Mouse (Mus musculus): ENCODE measurements around the gene Chst13. TPM values are rescaled to one million over a fixed set of nuclear protein-coding genes. Genes with fewer than 3 reads are reported as not detected.

Chst13 gene
- polyA plus RNA-seq, 1 experiment = 1.1 TPM

- Histone ChIP-seq H3K27me3 (ENCODE audit: control insufficient read depth, insufficient read depth, low read length) (no peaks in the 10 kb centered on the region), H3K36me3 (ENCODE audit: control insufficient read depth, insufficient read depth, low read length) (no peaks in the 10 kb centered on the region), H3K4me3 (ENCODE audit: extremely low read depth, insufficient read depth, insufficient read length) (no peak overlapping the region), H3K27ac (ENCODE audit: insufficient read depth, low read length) (no peak overlapping the region), H3K4me1 (ENCODE audit: control insufficient read depth, insufficient read depth, insufficient read length) (no peaks in the 10 kb centered on the region)
- no peak for TF ChIP-seq POLR2A (IDR thresholded peaks at IDR 0.05; ENCODE audit: low read depth, low read length)
- TF ChIP-seq CTCF (IDR thresholded peaks at IDR 0.05; ENCODE audit: extremely low read depth, insufficient read depth, insufficient read length, insufficient replicate concordance) = no peak
- DNase-seq (ENCODE audit: low read depth in 1 of 2, low spot score in 2 of 2) = no peak
- 54% methylated on average over 3 of the region's 3 CpGs for WGBS
Observed at GRCm38 (mm10) chr6:90334244-90334643, 9.3 kb upstream of the Chst13 start.

GRCm38 (mm10) chr6:90332561-90333425 is 7.8 kb upstream of the Chst13 start, which contains the start of gene Uroc1:
Gene Uroc1, plus strand, starts transcription at chr6:90333284.
- H3K27me3 ChIP-seq (ENCODE audit: control insufficient read depth, insufficient read depth, low read length) = no peaks in the 10 kb centered on the region
- no peak for DNase-seq (ENCODE audit: low read depth in 1 of 2, low spot score in 2 of 2)
- TF ChIP-seq POLR2A (IDR thresholded peaks at IDR 0.05; ENCODE audit: low read depth, low read length) (no peak), CTCF (IDR thresholded peaks at IDR 0.05; ENCODE audit: extremely low read depth, insufficient read depth, insufficient read length, insufficient replicate concordance) (no peak)
- no peak within 1 kb of the TSS for H3K27ac ChIP-seq (ENCODE audit: insufficient read depth, low read length)
- 82% methylated on average over 7 of the region's 7 CpGs for WGBS
- no peaks in the 10 kb centered on the region for H3K36me3 ChIP-seq (ENCODE audit: control insufficient read depth, insufficient read depth, low read length)
- H3K4me3 ChIP-seq (ENCODE audit: extremely low read depth, insufficient read depth, insufficient read length) = no peak within 1 kb of the TSS
- no peaks in the 10 kb centered on the region for H3K4me1 ChIP-seq (ENCODE audit: control insufficient read depth, insufficient read depth, insufficient read length)

GRCm38 (mm10) chr6:90329953-90330352 is 5.0 kb upstream of the Chst13 start:
- no peak overlapping the region for H3K27ac ChIP-seq (ENCODE audit: insufficient read depth, low read length)
- no peaks in the 10 kb centered on the region for H3K4me1 ChIP-seq (ENCODE audit: control insufficient read depth, insufficient read depth, insufficient read length)
- no peaks in the 10 kb centered on the region for H3K36me3 ChIP-seq (ENCODE audit: control insufficient read depth, insufficient read depth, low read length)
- TF ChIP-seq POLR2A (IDR thresholded peaks at IDR 0.05; ENCODE audit: low read depth, low read length) = no peak
- no peaks in the 10 kb centered on the region for H3K27me3 ChIP-seq (ENCODE audit: control insufficient read depth, insufficient read depth, low read length)
- 10% methylated on average over 1 of the region's 1 CpGs for WGBS
- H3K4me3 ChIP-seq (ENCODE audit: extremely low read depth, insufficient read depth, insufficient read length) = no peak overlapping the region
- DNase-seq (ENCODE audit: low read depth in 1 of 2, low spot score in 2 of 2) = no peak

- H3K4me3 ChIP-seq (ENCODE audit: extremely low read depth, insufficient read depth, insufficient read length) = no peak overlapping the region
- DNase-seq (ENCODE audit: low read depth in 1 of 2, low spot score in 2 of 2) = no peak
- H3K36me3 ChIP-seq (ENCODE audit: control insufficient read depth, insufficient read depth, low read length) = no peaks in the 10 kb centered on the region
- TF ChIP-seq POLR2A (IDR thresholded peaks at IDR 0.05; ENCODE audit: low read depth, low read length) (no peak), CTCF (IDR thresholded peaks at IDR 0.05; ENCODE audit: extremely low read depth, insufficient read depth, insufficient read length, insufficient replicate concordance) (no peak)
- no peaks in the 10 kb centered on the region for H3K4me1 ChIP-seq (ENCODE audit: control insufficient read depth, insufficient read depth, insufficient read length)
- H3K27ac ChIP-seq (ENCODE audit: insufficient read depth, low read length) = no peak overlapping the region
- H3K27me3 ChIP-seq (ENCODE audit: control insufficient read depth, insufficient read depth, low read length) = no peaks in the 10 kb centered on the region
- WGBS = 21% methylated on average over 6 of the region's 6 CpGs
Observed at GRCm38 (mm10) chr6:90327670-90328069, 2.7 kb upstream of the Chst13 start.

GRCm38 (mm10) chr6:90324463-90324862 is 522 bp downstream of the Chst13 start:
- Histone ChIP-seq H3K27me3 (ENCODE audit: control insufficient read depth, insufficient read depth, low read length) (no peaks in the 10 kb centered on the region), H3K4me3 (ENCODE audit: extremely low read depth, insufficient read depth, insufficient read length) (no peak overlapping the region), H3K27ac (ENCODE audit: insufficient read depth, low read length) (no peak overlapping the region), H3K36me3 (ENCODE audit: control insufficient read depth, insufficient read depth, low read length) (no peaks in the 10 kb centered on the region), H3K4me1 (ENCODE audit: control insufficient read depth, insufficient read depth, insufficient read length) (no peaks in the 10 kb centered on the region)
- DNase-seq (ENCODE audit: low read depth in 1 of 2, low spot score in 2 of 2) = no peak
- TF ChIP-seq POLR2A (IDR thresholded peaks at IDR 0.05; ENCODE audit: low read depth, low read length) = no peak
- TF ChIP-seq CTCF (IDR thresholded peaks at IDR 0.05; ENCODE audit: extremely low read depth, insufficient read depth, insufficient read length, insufficient replicate concordance) = no peak
- 63% methylated on average over 3 of the region's 3 CpGs for WGBS

GRCm38 (mm10) chr6:90324026-90324425 is 959 bp downstream of the Chst13 start:
- DNase-seq (ENCODE audit: low read depth in 1 of 2, low spot score in 2 of 2) = no peak
- Histone ChIP-seq H3K4me1 (ENCODE audit: control insufficient read depth, insufficient read depth, insufficient read length) (no peaks in the 10 kb centered on the region), H3K27me3 (ENCODE audit: control insufficient read depth, insufficient read depth, low read length) (no peaks in the 10 kb centered on the region), H3K36me3 (ENCODE audit: control insufficient read depth, insufficient read depth, low read length) (no peaks in the 10 kb centered on the region), H3K27ac (ENCODE audit: insufficient read depth, low read length) (no peak overlapping the region), H3K4me3 (ENCODE audit: extremely low read depth, insufficient read depth, insufficient read length) (no peak overlapping the region)
- WGBS = 80% methylated on average over 3 of the region's 3 CpGs
- TF ChIP-seq POLR2A (IDR thresholded peaks at IDR 0.05; ENCODE audit: low read depth, low read length) (no peak), CTCF (IDR thresholded peaks at IDR 0.05; ENCODE audit: extremely low read depth, insufficient read depth, insufficient read length, insufficient replicate concordance) (no peak)

GRCm38 (mm10) chr6:90321811-90322210 is 3.2 kb downstream of the Chst13 start:
- no peak for DNase-seq (ENCODE audit: low read depth in 1 of 2, low spot score in 2 of 2)
- TF ChIP-seq CTCF (IDR thresholded peaks at IDR 0.05; ENCODE audit: extremely low read depth, insufficient read depth, insufficient read length, insufficient replicate concordance) = no peak
- TF ChIP-seq POLR2A (IDR thresholded peaks at IDR 0.05; ENCODE audit: low read depth, low read length) = no peak
- H3K27me3 ChIP-seq (ENCODE audit: control insufficient read depth, insufficient read depth, low read length) = no peaks in the 10 kb centered on the region
- H3K4me3 ChIP-seq (ENCODE audit: extremely low read depth, insufficient read depth, insufficient read length) = no peak overlapping the region
- no peak overlapping the region for H3K27ac ChIP-seq (ENCODE audit: insufficient read depth, low read length)
- H3K36me3 ChIP-seq (ENCODE audit: control insufficient read depth, insufficient read depth, low read length) = no peaks in the 10 kb centered on the region
- H3K4me1 ChIP-seq (ENCODE audit: control insufficient read depth, insufficient read depth, insufficient read length) = no peaks in the 10 kb centered on the region
- 33% methylated on average over 4 of the region's 4 CpGs for WGBS
